Mouse (Mus musculus) intestine, postnatal 0 days (tissue): ENCODE data around the gene AU040320. TPM values are rescaled to one million over a fixed set of nuclear protein-coding genes. Genes with fewer than 3 reads are reported as not detected.

Experiments used
- ATAC-seq: fragments of 200-750 bp; cut with Nextera tagmentation; 2 replicates; pipeline ENCODE4 v1.8.0; 2017; ENCODE audit warnings: mild to moderate bottlenecking, moderate TSS enrichment, moderate library complexity
- H3K27ac ChIP-seq: fragments of 300-500 bp; sonication (generic); 2 replicates; pipeline ENCODE4 v1.5.1; 2014; ENCODE audit warnings: mild to moderate bottlenecking, low read depth, low read length, moderate library complexity
- H3K27me3 ChIP-seq: fragments of 300-500 bp; sonication (generic); replicated peaks from 2 replicates; pipeline ENCODE4 v1.6.1; 2014; ENCODE audit warnings: low read length, mixed read lengths; ENCODE audit not compliant: control insufficient read depth, insufficient read depth
- H3K36me3 ChIP-seq: fragments of 300-500 bp; sonication (generic); 2 replicates; pipeline ENCODE4 v1.6.1; 2014; ENCODE audit warnings: mild to moderate bottlenecking, moderate library complexity; ENCODE audit not compliant: control insufficient read depth, insufficient read depth
- H3K4me1 ChIP-seq: fragments of 300-500 bp; sonication (generic); replicated peaks from 2 replicates; pipeline ENCODE4 v1.6.1; 2014; ENCODE audit warnings: antibody characterized with exemption, low read length, mixed read lengths; ENCODE audit not compliant: control insufficient read depth, insufficient read depth
- H3K4me2 ChIP-seq: fragments of 300-500 bp; sonication (generic); replicated peaks from 2 replicates; pipeline ENCODE4 v1.6.1; 2014; ENCODE audit warnings: low read depth, mild to moderate bottlenecking, moderate library complexity
- H3K4me3 ChIP-seq: fragments of 300-500 bp; sonication (generic); 2 replicates; pipeline ENCODE4 v1.5.1; 2014; ENCODE audit warnings: low read depth, low read length
- H3K9ac ChIP-seq: fragments of 300-500 bp; sonication (generic); 2 replicates; pipeline ENCODE4 v1.6.1; 2014; ENCODE audit warnings: mild to moderate bottlenecking, low read depth, low read length
- H3K9me3 ChIP-seq: fragments of 300-500 bp; sonication (generic); 2 replicates; pipeline ENCODE4 v1.6.1; 2016; ENCODE audit warnings: mixed run types; ENCODE audit not compliant: control insufficient read depth
- CTCF ChIP-seq: sonication (generic); IDR thresholded peaks from 2 replicates; pipeline ENCODE4 v1.5.1; 2016; ENCODE audit warnings: low read depth, mild to moderate bottlenecking, control low read depth, antibody characterized with exemption, moderate library complexity
- WGBS: fragments of 180-500 bp; shearing (Covaris S2); extraction: QIAGEN DNeasy Blood & Tissue Kit; methylation state at CpG from one replicate; pipeline ENCODE4 v1.1.7; 2014; 5-methylcytosine and 5-hydroxymethylcytosine counted together
- polyA plus RNA-seq: library from polyadenylated mRNA; unstranded; fragments of >200 nt; fragmentation: Nextera tagmentation; extraction: Ambion mirVana; gene quantifications from 2 replicates; pipeline ENCODE4 v1.2.1, GENCODE M21; 2015

AU040320 gene
- polyA plus RNA-seq, 1 experiment from 2014 or later: 68.7 TPM

GRCm38 (mm10) chr4:126883602-126884001 is 130.3 kb downstream of the AU040320 start:
- H3K27ac ChIP-seq: no peak overlapping the region
- 94% methylated on average over 5 of the region's 5 CpGs for WGBS
- H3K4me3 ChIP-seq: no peak overlapping the region
- peak overlapping the region; percentile 28 for H3K4me2 ChIP-seq
- H3K36me3 ChIP-seq: peaks cover 21% of the 10 kb centered on the region; the same call in 1 of the 2 replicates
- no peak for TF ChIP-seq CTCF
- no peak overlapping the region for H3K9ac ChIP-seq
- ATAC-seq: no peak
- H3K9me3 ChIP-seq: no peaks in the 10 kb centered on the region
- H3K4me1 ChIP-seq: no peaks in the 10 kb centered on the region
- no peaks in the 10 kb centered on the region for H3K27me3 ChIP-seq

- 49% methylated on average over 1 of the region's 1 CpGs for WGBS
- Histone ChIP-seq H3K27me3 (no peaks in the 10 kb centered on the region), H3K4me2 (no peak overlapping the region), H3K4me3 (no peak overlapping the region), H3K36me3 (peaks cover 35% of the 10 kb centered on the region), H3K9ac (no peak overlapping the region), H3K9me3 (no peaks in the 10 kb centered on the region), H3K27ac (no peak overlapping the region), H3K4me1 (no peaks in the 10 kb centered on the region)
- ATAC-seq: no peak
- peak; percentile 59 for TF ChIP-seq CTCF
These were observed 132.6 kb downstream of the AU040320 start for GRCm38 (mm10) chr4:126885953-126886352.

- Histone ChIP-seq H3K4me1 (no peaks in the 10 kb centered on the region), H3K9ac (no peak overlapping the region), H3K4me2 (no peak overlapping the region), H3K4me3 (no peak overlapping the region), H3K9me3 (no peaks in the 10 kb centered on the region), H3K36me3 (peaks cover 38% of the 10 kb centered on the region), H3K27me3 (no peaks in the 10 kb centered on the region), H3K27ac (no peak overlapping the region)
- WGBS: 89% methylated on average over 8 of the region's 8 CpGs
- ATAC-seq: no peak
- TF ChIP-seq CTCF: no peak
These were observed 136.5 kb downstream of the AU040320 start for GRCm38 (mm10) chr4:126889879-126890278.

Other genes with a start within 250 kb of the AU040320 start
- 0.90 and 1.1 TPM in 2 replicates for gene Ago4, start 220.1 kb upstream of the AU040320 start, polyA plus RNA-seq
- gene Clspn, start 196.6 kb upstream of the AU040320 start, polyA plus RNA-seq: 8.3 and 10.2 TPM in 2 replicates
- gene 5730409E04Rik, start 143.7 kb upstream of the AU040320 start, polyA plus RNA-seq: 1.2 and 1.4 TPM in 2 replicates
- gene Psmb2, start 75.9 kb upstream of the AU040320 start, polyA plus RNA-seq: 358 and 381 TPM in 2 replicates
- not detected in 2 replicates for gene Tfap2e, start 17.3 kb upstream of the AU040320 start, polyA plus RNA-seq
- 13.5 and 14.0 TPM in 2 replicates for gene Ncdn, start 106 bp upstream of the AU040320 start, polyA plus RNA-seq
- gene Zmym4, start 214.6 kb downstream of the AU040320 start, polyA plus RNA-seq: 6.0 and 7.1 TPM in 2 replicates